Mouse (Mus musculus) ES-Bruce4 (cell line): ENCODE results near the gene Slc8a2.

Experiments used
- CTCF ChIP-seq: IDR thresholded peaks from one replicate; pipeline ENCODE4 v1.8.1; 2011; ENCODE audit warnings: low read depth, low read length
- EP300 ChIP-seq: IDR thresholded peaks from 2 replicates; pipeline ENCODE4 v1.6.1; 2011; ENCODE audit warnings: low read depth, low read length; ENCODE audit not compliant: insufficient read depth
- POLR2A ChIP-seq: IDR thresholded peaks from one replicate; pipeline ENCODE4 v1.8.1; 2011; ENCODE audit warnings: low read length; ENCODE audit not compliant: insufficient read depth

DNA sequence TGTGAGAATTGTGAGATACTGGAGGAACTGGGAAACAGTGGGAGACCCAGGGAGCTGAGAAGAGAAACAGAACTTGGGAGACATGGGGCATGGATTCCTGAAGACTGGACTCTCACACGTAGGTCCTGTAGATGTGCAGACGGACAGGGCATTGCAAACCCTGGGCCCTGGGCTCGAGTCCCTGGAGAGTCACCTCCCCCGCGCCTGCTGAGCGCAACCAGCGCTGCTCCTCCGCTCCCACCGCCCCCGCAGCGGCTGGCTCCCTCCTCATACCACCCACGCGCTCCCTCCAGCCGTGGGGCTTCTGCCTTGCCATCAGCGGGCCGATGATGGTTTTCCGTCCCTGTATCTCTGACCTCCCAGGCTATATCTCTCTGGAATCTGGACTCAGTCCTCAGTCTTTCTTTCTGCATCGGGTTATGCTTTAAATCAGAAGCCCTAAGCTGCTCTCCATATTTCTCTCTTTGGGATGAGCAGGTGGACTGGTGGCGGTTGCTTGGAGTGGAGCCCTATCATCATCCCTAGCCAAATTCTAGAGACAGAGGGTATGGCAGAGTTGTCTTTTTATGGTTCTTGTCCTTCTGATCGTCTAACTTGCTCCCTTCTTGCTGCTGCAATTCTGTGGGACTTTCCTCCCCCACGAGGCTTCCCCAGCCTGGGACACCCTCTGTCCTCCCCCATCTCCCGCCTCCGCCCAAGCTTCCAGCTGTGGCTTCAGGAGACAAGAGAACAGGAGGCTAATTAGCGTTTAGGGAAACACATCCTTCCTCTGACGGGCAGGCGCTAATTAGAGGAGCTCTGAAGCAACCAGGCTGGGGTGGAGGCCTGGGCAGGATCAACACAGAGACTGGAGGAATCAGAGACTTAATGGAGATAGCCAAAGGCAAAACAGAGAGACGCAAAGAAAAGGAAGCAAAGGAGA is 17.1 kb downstream of the Slc8a2 start:
- no peak for TF ChIP-seq CTCF
- no peak for TF ChIP-seq POLR2A
- TF ChIP-seq EP300, result no peak
